Mouse (Mus musculus): Measurements from ENCODE around the gene Pofut1. TPM values are rescaled to one million over a fixed set of nuclear protein-coding genes. Genes with fewer than 3 reads are reported as not detected.
A peak's percentile ranks its signal among the peaks of the same experiment; 100 is the strongest.

The Pofut1 gene
- 1.4 and 1.7 TPM in 2 replicates for polyA plus RNA-seq (2015; fragmentation: Nextera tagmentation; extraction: Ambion mirVana)

- peaks cover 42% of the 10 kb centered on the region for H3K4me1 ChIP-seq (ENCODE audit: insufficient read depth)
- TF ChIP-seq CTCF (IDR thresholded peaks at IDR 0.05; ENCODE audit: low read depth) (peak; percentile 60), EP300 (IDR thresholded peaks at IDR 0.05; ENCODE audit: low read depth) (no peak)
- WGBS (ENCODE audit: insufficient replicate concordance) = 1% methylated on average over 53 of the region's 72 CpGs
- no peaks in the 10 kb centered on the region for H3K27me3 ChIP-seq (ENCODE audit: insufficient read depth, low read length)
- H3K4me3 ChIP-seq (ENCODE audit: low read depth, low read length) = peak within 1 kb of the TSS; percentile 99
- H3K36me3 ChIP-seq (replicated peaks; ENCODE audit: insufficient read depth, low read length) = peaks cover 31% of the 10 kb centered on the region
- ATAC-seq (peak; percentile 97), DNase-seq (peak; percentile 94)
- H3K9ac ChIP-seq (replicated peaks) = peak within 1 kb of the TSS; percentile 100
- H3K27ac ChIP-seq (ENCODE audit: low read depth) = peak within 1 kb of the TSS; percentile 98
- H3K9me3 ChIP-seq (ENCODE audit: low read length) = no peaks in the 10 kb centered on the region
- peak within 1 kb of the TSS; percentile 79 for H3K4me2 ChIP-seq (ENCODE audit: low read depth, low read length)
These were observed at the start of gene Pofut1, which contains the start of gene Plagl2 for GRCm38 (mm10) chr2:153241250-153242014. Pofut1 (plus strand) TSS chr2:153241533. Plagl2 (minus strand) TSS chr2:153241426.

GRCm38 (mm10) chr2:153194255-153194654 lies 47.1 kb upstream of the Pofut1 start:
- WGBS (ENCODE audit: insufficient replicate concordance) = 62% methylated on average over 3 of the region's 3 CpGs
- DNase-seq (no peak), ATAC-seq (no peak)
- no peaks in the 10 kb centered on the region for H3K27me3 ChIP-seq (ENCODE audit: insufficient read depth, low read length)
- no peaks in the 10 kb centered on the region for H3K9me3 ChIP-seq (ENCODE audit: low read length)
- H3K4me3 ChIP-seq (ENCODE audit: low read depth, low read length) = no peak overlapping the region
- TF ChIP-seq CTCF (IDR thresholded peaks at IDR 0.05; ENCODE audit: low read depth) (no peak), EP300 (IDR thresholded peaks at IDR 0.05; ENCODE audit: low read depth) (no peak)
- H3K9ac ChIP-seq (replicated peaks) = no peak overlapping the region
- H3K27ac ChIP-seq (ENCODE audit: low read depth) = no peak overlapping the region
- H3K4me1 ChIP-seq (ENCODE audit: insufficient read depth) = no peaks in the 10 kb centered on the region
- peaks cover 73% of the 10 kb centered on the region for H3K36me3 ChIP-seq (replicated peaks; ENCODE audit: insufficient read depth, low read length)
- H3K4me2 ChIP-seq (ENCODE audit: low read depth, low read length) = no peak overlapping the region

DNA sequence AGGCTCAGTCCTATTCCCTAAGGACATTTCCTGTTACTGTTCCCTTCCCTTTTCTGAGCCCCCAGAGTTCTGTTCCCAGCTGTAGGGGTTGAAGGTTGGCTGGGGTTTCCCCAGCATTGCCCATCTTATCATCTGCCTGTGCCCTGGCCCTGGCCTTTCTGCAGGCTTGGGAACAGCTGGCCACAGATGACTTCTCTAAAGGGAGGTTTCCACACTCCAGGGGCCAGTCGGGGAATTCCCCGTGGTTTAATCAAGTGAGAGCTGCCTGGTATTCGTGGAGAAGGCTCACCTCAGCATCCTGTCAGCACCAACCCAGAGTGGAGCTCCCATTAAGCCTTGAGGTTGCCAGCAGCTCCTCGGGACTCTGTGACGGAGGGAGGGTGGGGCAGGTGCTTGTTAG lies 42.8 kb upstream of the Pofut1 start:
- no peaks in the 10 kb centered on the region for H3K4me1 ChIP-seq (ENCODE audit: insufficient read depth)
- H3K4me3 ChIP-seq (ENCODE audit: low read depth, low read length) = no peak overlapping the region
- no peak for TF ChIP-seq CTCF (IDR thresholded peaks at IDR 0.05; ENCODE audit: low read depth)
- TF ChIP-seq EP300 (IDR thresholded peaks at IDR 0.05; ENCODE audit: low read depth) = no peak
- WGBS (ENCODE audit: insufficient replicate concordance) = 26% methylated on average over 5 of the region's 5 CpGs
- H3K9me3 ChIP-seq (ENCODE audit: low read length) = no peaks in the 10 kb centered on the region
- DNase-seq (no peak), ATAC-seq (peak; percentile 17; the same call in 1 of the 2 replicates)
- H3K27me3 ChIP-seq (ENCODE audit: insufficient read depth, low read length) = no peaks in the 10 kb centered on the region
- H3K36me3 ChIP-seq (replicated peaks; ENCODE audit: insufficient read depth, low read length) = peaks cover 58% of the 10 kb centered on the region
- H3K27ac ChIP-seq (ENCODE audit: low read depth) = peak overlapping the region; percentile 40; the same call in 1 of the 2 replicates
- H3K4me2 ChIP-seq (ENCODE audit: low read depth, low read length) = no peak overlapping the region
- H3K9ac ChIP-seq (replicated peaks) = no peak overlapping the region

DNA sequence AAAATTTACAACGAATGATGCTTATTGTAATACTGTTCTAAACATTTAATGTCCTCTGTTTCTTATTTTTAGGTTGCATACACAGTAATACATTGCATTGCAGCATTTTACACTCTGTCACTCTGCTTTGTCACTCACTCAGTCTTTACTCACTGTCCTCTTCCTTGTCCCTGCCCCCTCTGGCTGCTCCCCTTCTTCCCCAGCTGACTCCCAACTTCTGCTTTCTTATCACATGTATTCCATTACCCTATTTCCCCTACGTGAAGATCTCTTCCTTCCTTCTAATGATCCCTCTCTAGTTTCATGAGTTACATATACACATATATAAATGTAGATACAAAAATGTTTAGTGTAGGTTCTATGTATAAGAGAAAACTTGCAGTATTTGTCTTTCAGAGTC lies 42.2 kb upstream of the Pofut1 start:
- Histone ChIP-seq H3K9me3 (ENCODE audit: low read length) (no peaks in the 10 kb centered on the region), H3K4me3 (ENCODE audit: low read depth, low read length) (no peak overlapping the region), H3K9ac (replicated peaks) (no peak overlapping the region), H3K27ac (ENCODE audit: low read depth) (no peak overlapping the region), H3K4me2 (ENCODE audit: low read depth, low read length) (no peak overlapping the region), H3K36me3 (replicated peaks; ENCODE audit: insufficient read depth, low read length) (peaks cover 58% of the 10 kb centered on the region), H3K4me1 (ENCODE audit: insufficient read depth) (no peaks in the 10 kb centered on the region), H3K27me3 (ENCODE audit: insufficient read depth, low read length) (no peaks in the 10 kb centered on the region)
- DNase-seq = no peak
- no peak for ATAC-seq
- TF ChIP-seq EP300 (IDR thresholded peaks at IDR 0.05; ENCODE audit: low read depth) (no peak), CTCF (IDR thresholded peaks at IDR 0.05; ENCODE audit: low read depth) (no peak)
- WGBS (ENCODE audit: insufficient replicate concordance) = 45% methylated on average over 2 of the region's 2 CpGs

- Histone ChIP-seq H3K4me1 (ENCODE audit: insufficient read depth) (no peaks in the 10 kb centered on the region), H3K4me3 (ENCODE audit: low read depth, low read length) (no peak overlapping the region), H3K4me2 (ENCODE audit: low read depth, low read length) (no peak overlapping the region), H3K36me3 (replicated peaks; ENCODE audit: insufficient read depth, low read length) (peaks cover 57% of the 10 kb centered on the region), H3K9me3 (ENCODE audit: low read length) (no peaks in the 10 kb centered on the region), H3K27me3 (ENCODE audit: insufficient read depth, low read length) (no peaks in the 10 kb centered on the region), H3K9ac (replicated peaks) (no peak overlapping the region), H3K27ac (ENCODE audit: low read depth) (no peak overlapping the region)
- no peak for ATAC-seq
- DNase-seq = no peak
- WGBS (ENCODE audit: insufficient replicate concordance) = 79% methylated on average over 1 of the region's 1 CpGs
- TF ChIP-seq EP300 (IDR thresholded peaks at IDR 0.05; ENCODE audit: low read depth) = no peak
- TF ChIP-seq CTCF (IDR thresholded peaks at IDR 0.05; ENCODE audit: low read depth) = no peak
These were observed 38.6 kb upstream of the Pofut1 start for GRCm38 (mm10) chr2:153202766-153203165.

DNA sequence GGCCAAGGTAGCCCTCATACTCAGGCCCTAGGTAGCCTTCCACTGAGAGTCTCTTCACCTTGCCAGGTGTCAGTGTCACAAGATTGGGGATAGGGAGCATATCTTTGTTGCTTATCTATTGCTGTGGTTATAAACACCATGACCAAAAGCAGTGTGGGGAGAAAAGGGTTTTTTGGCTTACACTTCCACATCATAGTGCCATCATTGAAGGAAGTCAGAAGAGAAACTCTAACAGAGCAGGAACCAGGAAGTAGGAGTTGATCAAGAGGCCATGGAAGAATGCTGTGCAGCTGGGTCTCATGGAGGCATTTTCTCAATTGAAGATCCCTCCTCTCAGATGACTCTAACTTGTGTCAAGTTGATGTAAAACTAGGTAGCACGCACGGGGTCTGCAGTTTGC lies 33.2 kb upstream of the Pofut1 start:
- ATAC-seq (no peak), DNase-seq (no peak)
- 97% methylated on average over 2 of the region's 2 CpGs for WGBS (ENCODE audit: insufficient replicate concordance)
- Histone ChIP-seq H3K4me3 (ENCODE audit: low read depth, low read length) (no peak overlapping the region), H3K27ac (ENCODE audit: low read depth) (no peak overlapping the region), H3K27me3 (ENCODE audit: insufficient read depth, low read length) (no peaks in the 10 kb centered on the region), H3K36me3 (replicated peaks; ENCODE audit: insufficient read depth, low read length) (peaks cover 51% of the 10 kb centered on the region), H3K9me3 (ENCODE audit: low read length) (no peaks in the 10 kb centered on the region), H3K4me1 (ENCODE audit: insufficient read depth) (no peaks in the 10 kb centered on the region), H3K9ac (replicated peaks) (no peak overlapping the region), H3K4me2 (ENCODE audit: low read depth, low read length) (no peak overlapping the region)
- no peak for TF ChIP-seq EP300 (IDR thresholded peaks at IDR 0.05; ENCODE audit: low read depth)
